Mouse (Mus musculus) embryonic fibroblast, embryonic 13.5 days (primary cell): ENCODE data around the gene Ephb2. TPM values are rescaled to one million over a fixed set of nuclear protein-coding genes. Genes with fewer than 3 reads are reported as not detected.
A peak's percentile ranks its signal among the peaks of the same experiment; 100 is the strongest.

Experiments used
- H3K27ac ChIP-seq: 2 replicates; pipeline ENCODE4 v1.5.1; 2012; ENCODE audit warnings: low read length, control low read depth, inconsistent platforms; ENCODE audit not compliant: insufficient read depth
- H3K4me1 ChIP-seq: 2 replicates; pipeline ENCODE4 v1.6.1; 2011; ENCODE audit warnings: low read length; ENCODE audit not compliant: control insufficient read depth, insufficient read depth
- H3K4me3 ChIP-seq: 2 replicates; pipeline ENCODE4 v1.5.1; 2011; ENCODE audit warnings: mild to moderate bottlenecking, control low read depth, low read length; ENCODE audit not compliant: insufficient read depth
- CTCF ChIP-seq: IDR thresholded peaks from 2 replicates; pipeline ENCODE4 v1.5.1; 2011; ENCODE audit warnings: mild to moderate bottlenecking, control low read depth, low read length, moderate library complexity, borderline replicate concordance; ENCODE audit not compliant: insufficient read depth
- POLR2A ChIP-seq: IDR thresholded peaks from 2 replicates; pipeline ENCODE4 v1.6.1; 2011; ENCODE audit warnings: low read depth, mild to moderate bottlenecking, control low read depth, low read length, moderate library complexity
- polyA plus RNA-seq: library from polyadenylated mRNA; stranded (reverse); fragments of >200 nt; gene quantifications from 2 replicates; pipeline ENCODE4 v1.2.4, GENCODE M21; 2011; ENCODE audit warnings: low read depth; ENCODE audit not compliant: missing spikeins, insufficient read length

Gene Ephb2
- 36.4 and 44.6 TPM in 2 replicates for polyA plus RNA-seq

- Histone ChIP-seq H3K4me1 (peaks cover 4% of the 10 kb centered on the region; the same call in 1 of the 2 replicates), H3K27ac (peak within 1 kb of the TSS; percentile 58), H3K4me3 (peak within 1 kb of the TSS; percentile 61)
- TF ChIP-seq CTCF (no peak), POLR2A (peak; percentile 68)
These were observed at the start of gene Ephb2 for GRCm38 (mm10) chr4:136835621-136836386. TSS of gene Ephb2 (minus strand) at chr4:136835988.

GRCm38 (mm10) chr4:136878601-136879000 lies 42.8 kb upstream of the Ephb2 start:
- TF ChIP-seq CTCF (no peak), POLR2A (no peak)
- Histone ChIP-seq H3K4me3 (no peak overlapping the region), H3K4me1 (no peaks in the 10 kb centered on the region), H3K27ac (no peak overlapping the region)

GRCm38 (mm10) chr4:136878171-136878570 lies 42.4 kb upstream of the Ephb2 start:
- TF ChIP-seq POLR2A (no peak), CTCF (no peak)
- H3K4me1 ChIP-seq: no peaks in the 10 kb centered on the region
- no peak overlapping the region for H3K4me3 ChIP-seq
- no peak overlapping the region for H3K27ac ChIP-seq

- no peak overlapping the region for H3K4me3 ChIP-seq
- TF ChIP-seq POLR2A: no peak
- TF ChIP-seq CTCF: peak; percentile 68
- H3K4me1 ChIP-seq: no peaks in the 10 kb centered on the region
- no peak overlapping the region for H3K27ac ChIP-seq
These were observed 41.2 kb upstream of the Ephb2 start for GRCm38 (mm10) chr4:136876971-136877370.

- no peaks in the 10 kb centered on the region for H3K4me1 ChIP-seq
- TF ChIP-seq POLR2A: no peak
- TF ChIP-seq CTCF: no peak
- no peak overlapping the region for H3K27ac ChIP-seq
- no peak overlapping the region for H3K4me3 ChIP-seq
These were observed 39.2 kb upstream of the Ephb2 start for GRCm38 (mm10) chr4:136875012-136875411.

- Histone ChIP-seq H3K27ac (no peak overlapping the region), H3K4me3 (no peak overlapping the region), H3K4me1 (no peaks in the 10 kb centered on the region)
- TF ChIP-seq POLR2A: no peak
- no peak for TF ChIP-seq CTCF
These were observed 32.6 kb upstream of the Ephb2 start for GRCm38 (mm10) chr4:136868371-136868770.

GRCm38 (mm10) chr4:136867690-136868345 lies 32.0 kb upstream of the Ephb2 start:
- TF ChIP-seq CTCF (no peak), POLR2A (no peak)
- Histone ChIP-seq H3K27ac (no peak overlapping the region), H3K4me1 (no peaks in the 10 kb centered on the region), H3K4me3 (no peak overlapping the region)

- TF ChIP-seq CTCF: no peak
- no peak for TF ChIP-seq POLR2A
- no peaks in the 10 kb centered on the region for H3K4me1 ChIP-seq
- no peak overlapping the region for H3K27ac ChIP-seq
- no peak overlapping the region for H3K4me3 ChIP-seq
These were observed 29.7 kb upstream of the Ephb2 start for GRCm38 (mm10) chr4:136865531-136865930.

GRCm38 (mm10) chr4:136864751-136865470 lies 29.1 kb upstream of the Ephb2 start:
- TF ChIP-seq CTCF (no peak), POLR2A (no peak)
- Histone ChIP-seq H3K4me3 (no peak overlapping the region), H3K4me1 (no peaks in the 10 kb centered on the region), H3K27ac (no peak overlapping the region)
